Mouse (Mus musculus) MEL (cell line): ENCODE data around the gene Ubox5. TPM values are rescaled to one million over a fixed set of nuclear protein-coding genes. Genes with fewer than 3 reads are reported as not detected.
A peak's percentile ranks its signal among the peaks of the same experiment; 100 is the strongest.

Experiments
- DNase-seq: peaks from one replicate; pipeline ENCODE4 v3.0.0; 2011; ENCODE audit warnings: low read depth, low spot score
- H3K27ac ChIP-seq: 2 replicates; pipeline ENCODE4 v1.5.1; 2012; ENCODE audit warnings: low read depth, mild to moderate bottlenecking, control low read depth, low read length, moderate library complexity; ENCODE audit not compliant: control insufficient read depth
- H3K27me3 ChIP-seq, 2 experiments: fragments of 150-350 bp in 1 of 2; sonication (generic) in 1 of 2; 2 replicates each; pipeline ENCODE4 v1.6.1; 2012; ENCODE audit warnings: low read length in 2 of 2, mild to moderate bottlenecking in 2 of 2, improper control_type of control experiment in 1 of 2, moderate library complexity in 1 of 2; ENCODE audit not compliant: insufficient read depth in 2 of 2, control insufficient read depth in 1 of 2
- H3K36me3 ChIP-seq, 2 experiments: 2 replicates each; pipeline ENCODE4 v1.6.1; 2012 to 2014; ENCODE audit warnings: low read length in 2 of 2, improper control_type of control experiment in 1 of 2, inconsistent platforms in 1 of 2, mild to moderate bottlenecking in 1 of 2; ENCODE audit not compliant: insufficient read depth in 2 of 2, control insufficient read depth in 1 of 2
- H3K4me1 ChIP-seq, 2 experiments: fragments of 150-350 bp in 1 of 2; sonication (generic) in 1 of 2; 2 replicates each; pipeline ENCODE4 v1.6.1; 2012; ENCODE audit warnings: low read length in 2 of 2, improper control_type of control experiment in 1 of 2, mild to moderate bottlenecking in 1 of 2; ENCODE audit not compliant: insufficient read depth in 2 of 2, control insufficient read depth in 1 of 2
- H3K4me3 ChIP-seq, 2 experiments: fragments of 150-350 bp in 1 of 2; sonication (generic) in 1 of 2; 2 replicates each; pipeline ENCODE4 v1.5.1; 2012; ENCODE audit warnings: low read depth in 2 of 2, low read length in 2 of 2, mild to moderate bottlenecking in 2 of 2, moderate library complexity in 2 of 2, control low read depth in 1 of 2, improper control_type of control experiment in 1 of 2; ENCODE audit not compliant: control insufficient read depth in 1 of 2, insufficient read depth in 1 of 2
- H3K79me2 ChIP-seq: 2 replicates; pipeline ENCODE4 v1.6.1; 2012; ENCODE audit warnings: mild to moderate bottlenecking, low read length, moderate library complexity; ENCODE audit not compliant: control insufficient read depth, poor library complexity, insufficient read depth
- H3K9ac ChIP-seq: 2 replicates; pipeline ENCODE4 v1.6.1; 2012; ENCODE audit warnings: low read depth, mild to moderate bottlenecking, control low read depth, low read length, moderate library complexity; ENCODE audit not compliant: control insufficient read depth, poor library complexity, severe bottlenecking
- H3K9me3 ChIP-seq: fragments of 150-350 bp; sonication (generic); replicated peaks from 2 replicates; pipeline ENCODE4 v1.6.1; 2012; ENCODE audit warnings: mild to moderate bottlenecking, low read length, improper control_type of control experiment, moderate library complexity; ENCODE audit not compliant: insufficient read depth
- BHLHE40 ChIP-seq: IDR thresholded peaks from 2 replicates; pipeline ENCODE4 v1.6.1; 2012; ENCODE audit warnings: low read depth, mild to moderate bottlenecking, inconsistent platforms, low read length, improper control_type of control experiment, borderline replicate concordance
- CHD1 ChIP-seq: IDR thresholded peaks from 2 replicates; pipeline ENCODE4 v1.6.1; 2012; ENCODE audit warnings: low read depth, mild to moderate bottlenecking, inconsistent platforms, low read length, improper control_type of control experiment
- E2F4 ChIP-seq: IDR thresholded peaks from 2 replicates; pipeline ENCODE4 v1.6.1; 2011; ENCODE audit warnings: low read depth, low read length, improper control_type of control experiment, borderline replicate concordance
- ELF1 ChIP-seq: IDR thresholded peaks from 2 replicates; pipeline ENCODE4 v1.6.1; 2014; ENCODE audit warnings: low read depth, mild to moderate bottlenecking, inconsistent platforms, low read length, improper control_type of control experiment, moderate library complexity
- EP300 ChIP-seq, 2 experiments: IDR thresholded peaks; 2 replicates each; pipeline ENCODE4 v1.6.1; 2011; ENCODE audit warnings: improper control_type of control experiment in 2 of 2, low read length in 2 of 2, low read depth in 1 of 2, mild to moderate bottlenecking in 1 of 2
- ETS1 ChIP-seq: IDR thresholded peaks from 2 replicates; pipeline ENCODE4 v1.6.1; 2012; ENCODE audit warnings: low read depth, mild to moderate bottlenecking, inconsistent platforms, low read length, improper control_type of control experiment, moderate library complexity
- GATA1 ChIP-seq: IDR thresholded peaks from 2 replicates; pipeline ENCODE4 v1.6.1; 2011; ENCODE audit warnings: low read depth, low read length, improper control_type of control experiment
- HCFC1 ChIP-seq: IDR thresholded peaks from 2 replicates; pipeline ENCODE4 v1.6.1; 2012; ENCODE audit warnings: low read depth, mild to moderate bottlenecking, inconsistent platforms, low read length, improper control_type of control experiment, moderate library complexity
- JUND ChIP-seq: IDR thresholded peaks from 2 replicates; pipeline ENCODE4 v1.6.1; 2011; ENCODE audit warnings: low read depth, mild to moderate bottlenecking, improper control_type of control experiment, low read length
- KAT2A ChIP-seq: conservative IDR thresholded peaks from 2 replicates; pipeline ENCODE4 v1.6.1; 2012; ENCODE audit warnings: low read depth, low read length, improper control_type of control experiment, inconsistent platforms
- MAFK ChIP-seq: IDR thresholded peaks from 2 replicates; pipeline ENCODE4 v1.6.1; 2011; ENCODE audit warnings: low read depth, mild to moderate bottlenecking, low read length, improper control_type of control experiment, borderline replicate concordance
- MAX ChIP-seq: IDR thresholded peaks from 2 replicates; pipeline ENCODE4 v1.6.1; 2011; ENCODE audit warnings: low read length, improper control_type of control experiment
- MEF2A ChIP-seq: IDR thresholded peaks from 2 replicates; pipeline ENCODE4 v1.6.1; 2014; ENCODE audit warnings: low read depth, mild to moderate bottlenecking, inconsistent platforms, low read length, improper control_type of control experiment; ENCODE audit not compliant: poor library complexity, insufficient replicate concordance, severe bottlenecking; ENCODE audit errors: extremely low read depth
- MXI1 ChIP-seq: IDR thresholded peaks from 2 replicates; pipeline ENCODE4 v1.6.1; 2011; ENCODE audit warnings: mild to moderate bottlenecking, low read depth, low read length, improper control_type of control experiment
- MYB ChIP-seq: IDR thresholded peaks from 2 replicates; pipeline ENCODE4 v1.6.1; 2011; ENCODE audit warnings: mild to moderate bottlenecking, low read depth, low read length, improper control_type of control experiment
- NELFE ChIP-seq: IDR thresholded peaks from 2 replicates; pipeline ENCODE4 v1.6.1; 2011; ENCODE audit warnings: low read depth, low read length, improper control_type of control experiment
- POLR2A ChIP-seq, 2 experiments: IDR thresholded peaks; 2 replicates each; pipeline ENCODE4 v1.6.1; 2011 to 2012; ENCODE audit warnings: low read length in 2 of 2, mild to moderate bottlenecking in 2 of 2, control low read depth in 1 of 2, improper control_type of control experiment in 1 of 2, low read depth in 1 of 2, moderate library complexity in 1 of 2; ENCODE audit not compliant: control insufficient read depth in 1 of 2, insufficient read depth in 1 of 2, poor library complexity in 1 of 2
- POLR2AphosphoS2 ChIP-seq: IDR thresholded peaks from 2 replicates; pipeline ENCODE4 v1.6.1; 2011; ENCODE audit warnings: low read length, improper control_type of control experiment
- RAD21 ChIP-seq: IDR thresholded peaks from 2 replicates; pipeline ENCODE4 v1.6.1; 2011; ENCODE audit warnings: mild to moderate bottlenecking, low read depth, low read length, improper control_type of control experiment
- RCOR1 ChIP-seq: IDR thresholded peaks from 2 replicates; pipeline ENCODE4 v1.6.1; 2012; ENCODE audit warnings: low read depth, mild to moderate bottlenecking, inconsistent platforms, low read length, improper control_type of control experiment
- SIN3A ChIP-seq: IDR thresholded peaks from 2 replicates; pipeline ENCODE4 v1.6.1; 2012; ENCODE audit warnings: low read length, improper control_type of control experiment, inconsistent platforms
- SMC3 ChIP-seq: IDR thresholded peaks from 2 replicates; pipeline ENCODE4 v1.6.1; 2011; ENCODE audit warnings: low read depth, low read length, improper control_type of control experiment
- TAL1 ChIP-seq: IDR thresholded peaks from 2 replicates; pipeline ENCODE4 v1.6.1; 2012; ENCODE audit warnings: mild to moderate bottlenecking, inconsistent platforms, low read length, moderate library complexity, mixed read lengths
- TBP ChIP-seq: IDR thresholded peaks from 2 replicates; pipeline ENCODE4 v1.8.0; 2011; ENCODE audit warnings: low read depth, low read length, improper control_type of control experiment
- TCF12 ChIP-seq: IDR thresholded peaks from 2 replicates; pipeline ENCODE4 v1.6.1; 2014; ENCODE audit warnings: low read depth, mild to moderate bottlenecking, inconsistent platforms, low read length, improper control_type of control experiment, moderate library complexity
- USF1 ChIP-seq: IDR thresholded peaks from 2 replicates; pipeline ENCODE4 v1.6.1; 2014; ENCODE audit warnings: low read depth, mild to moderate bottlenecking, inconsistent platforms, low read length, improper control_type of control experiment, moderate library complexity
- ZKSCAN1 ChIP-seq: IDR thresholded peaks from 2 replicates; pipeline ENCODE4 v1.6.1; 2012; ENCODE audit warnings: low read depth, mild to moderate bottlenecking, inconsistent platforms, low read length, improper control_type of control experiment, moderate library complexity
- ZMIZ1 ChIP-seq: IDR thresholded peaks from 2 replicates; pipeline ENCODE4 v1.6.1; 2012; ENCODE audit warnings: low read depth, mild to moderate bottlenecking, inconsistent platforms, low read length, improper control_type of control experiment, moderate library complexity
- ZNF384 ChIP-seq: IDR thresholded peaks from 2 replicates; pipeline ENCODE4 v1.6.1; 2012; ENCODE audit warnings: low read depth, mild to moderate bottlenecking, inconsistent platforms, low read length, improper control_type of control experiment
- polyA plus RNA-seq, 2 experiments: library from polyadenylated mRNA; stranded (reverse) in 1 of 2; unstranded in 1 of 2; fragments of >175 nt in 1 of 2; fragments of >200 nt in 1 of 2; gene quantifications; 2 replicates each; pipeline versions ENCODE4 v1.2.1 to v1.2.4; 2012; ENCODE audit warnings: low replicate concordance in 2 of 2, low read depth in 1 of 2; ENCODE audit not compliant: insufficient read length in 2 of 2, insufficient read depth in 1 of 2, missing spikeins in 1 of 2
- total RNA-seq: library from RNA; depleted of rRNA; stranded (reverse); fragments of 300-350 nt; gene quantifications from 2 replicates; pipeline ENCODE4 v1.2.3, GENCODE M21; 2012

Ubox5 gene
- total and polyA plus RNA-seq, 3 experiments = 5.4 to 11.2 TPM; not detected in 1

DNA sequence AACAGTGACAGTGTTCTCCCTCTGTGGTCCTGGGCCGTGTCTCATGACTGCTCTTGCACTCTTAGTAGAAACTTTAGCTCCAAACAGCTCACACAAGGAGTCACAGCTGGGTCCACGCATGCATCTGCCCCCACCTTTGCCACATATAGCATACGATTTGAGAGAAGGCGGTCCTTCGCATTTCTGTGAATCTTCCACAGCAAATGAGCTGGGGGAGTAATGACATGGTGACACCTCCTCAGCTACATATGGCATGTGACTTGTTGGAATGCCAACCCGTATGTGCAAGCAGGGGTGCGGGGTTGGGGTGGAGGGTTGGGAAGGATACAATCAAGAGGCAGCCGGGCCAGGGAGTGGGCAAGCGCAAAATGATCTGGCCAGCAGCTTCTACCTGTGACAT, 26.7 kb upstream of the Ubox5 start:
- H3K27me3 ChIP-seq = no peaks in the 10 kb centered on the region
- no peak overlapping the region for H3K4me3 ChIP-seq
- peak overlapping the region; percentile 84 for H3K27ac ChIP-seq
- no peak for DNase-seq
- TF ChIP-seq ZKSCAN1 (no peak), SMC3 (no peak), POLR2A (IDR thresholded peaks at IDR 0.05; ENCODE audit: control insufficient read depth in 1 of 2, insufficient read depth in 1 of 2, low read depth in 1 of 2, low read length in 2 of 2, poor library complexity in 1 of 2) (no peak), NELFE (no peak), RAD21 (no peak), MYB (no peak), CHD1 (no peak), MEF2A (no peak), TBP (no peak), POLR2AphosphoS2 (no peak), HCFC1 (no peak), TAL1 (no peak), BHLHE40 (no peak), USF1 (no peak), ZMIZ1 (no peak)
- no peaks in the 10 kb centered on the region for H3K9me3 ChIP-seq
- peaks cover 2 to 13% of the 10 kb centered on the region in 2 experiments; a peak in 3 of 4 replicates for H3K36me3 ChIP-seq
- H3K4me1 ChIP-seq = peaks cover 11 to 19% of the 10 kb centered on the region in 2 experiments
- H3K9ac ChIP-seq = no peak overlapping the region
- H3K79me2 ChIP-seq = no peaks in the 10 kb centered on the region

DNA sequence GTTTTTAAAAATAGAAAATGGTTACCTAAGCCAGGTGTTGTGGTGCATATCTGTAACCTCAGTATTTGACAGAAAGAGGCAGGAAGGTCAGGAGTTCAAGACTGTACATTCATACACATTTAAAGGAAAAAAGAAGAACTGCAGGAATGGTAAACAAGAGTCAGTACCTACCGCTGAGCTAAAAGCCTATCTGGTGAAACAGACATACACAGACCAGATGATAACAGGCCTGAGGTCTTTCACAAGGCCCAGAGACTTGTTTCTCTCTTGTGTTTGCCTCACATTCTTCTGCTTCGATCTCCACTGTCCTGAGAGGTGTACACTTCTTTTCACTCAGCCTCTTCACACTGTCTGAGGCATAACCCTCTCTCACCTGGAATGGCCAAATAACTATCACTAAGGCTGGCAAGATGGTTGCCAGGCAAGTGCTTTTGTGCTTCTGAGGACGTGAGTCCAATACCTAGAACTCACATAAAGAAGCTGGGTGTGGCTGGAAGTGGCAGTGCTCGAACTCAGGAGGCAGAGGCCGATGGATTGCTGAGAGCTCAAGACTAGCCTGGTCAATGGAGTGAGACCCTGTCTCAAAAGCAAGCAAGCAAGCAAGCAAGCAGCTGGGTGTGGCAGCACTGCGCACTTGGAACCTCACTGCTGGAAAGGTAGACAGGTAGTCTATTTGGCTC, 26.0 kb upstream of the Ubox5 start:
- TF ChIP-seq EP300 (IDR thresholded peaks at IDR 0.05; ENCODE audit: low read depth in 1 of 2, low read length in 2 of 2) (peak; percentile 90 to 92), JUND (0 out of 2 replicates have a peak, but pooled peaks have one; percentile 19), SIN3A (peak; percentile 71), E2F4 (no peak), TAL1 (peak; percentile 90), HCFC1 (peak; percentile 21; the same call in 1 of the 2 replicates), MAFK (peak; percentile 58; the same call in 1 of the 2 replicates), MEF2A (peak; percentile 77; the same call in 1 of the 2 replicates), TCF12 (peak; percentile 97), ETS1 (peak; percentile 93), ZNF384 (no peak), RCOR1 (peak; percentile 83), MAX (0 out of 2 replicates have a peak, but pooled peaks have one; percentile 32), KAT2A (no peak), GATA1 (peak; percentile 96), MXI1 (peak; percentile 42; the same call in 1 of the 2 replicates), TBP (peak; percentile 42; the same call in 1 of the 2 replicates), ELF1 (no peak)
- Histone ChIP-seq H3K4me1 (peaks cover 11 to 19% of the 10 kb centered on the region in 2 experiments), H3K4me3 (0 out of 4 replicates have a peak overlapping the region, but pooled peaks of 1 of the 2 experiments have one; percentile 21), H3K36me3 (peaks cover 2 to 13% of the 10 kb centered on the region in 2 experiments; a peak in 3 of 4 replicates), H3K9me3 (no peaks in the 10 kb centered on the region), H3K9ac (no peak overlapping the region), H3K79me2 (no peaks in the 10 kb centered on the region), H3K27ac (peak overlapping the region; percentile 84), H3K27me3 (no peaks in the 10 kb centered on the region)
- peak; percentile 83 for DNase-seq
